Mouse (Mus musculus) kidney, adult 9 months (tissue): ENCODE measurements at regions not wholly inside any gene's neighbourhood (a gene's known extent, or its start where the extent isn't known, plus 50 kb on each side); places are given as distances from the start of the nearest gene placed in this dataset.

ENCODE experiments used
- DNase-seq: peaks from one replicate; pipeline ENCODE4 v3.0.0; 2022

GRCm38 (mm10) chr9:12492890-12493618 is 752.6 kb downstream of the Jrkl start:
- no peak for DNase-seq

DNA sequence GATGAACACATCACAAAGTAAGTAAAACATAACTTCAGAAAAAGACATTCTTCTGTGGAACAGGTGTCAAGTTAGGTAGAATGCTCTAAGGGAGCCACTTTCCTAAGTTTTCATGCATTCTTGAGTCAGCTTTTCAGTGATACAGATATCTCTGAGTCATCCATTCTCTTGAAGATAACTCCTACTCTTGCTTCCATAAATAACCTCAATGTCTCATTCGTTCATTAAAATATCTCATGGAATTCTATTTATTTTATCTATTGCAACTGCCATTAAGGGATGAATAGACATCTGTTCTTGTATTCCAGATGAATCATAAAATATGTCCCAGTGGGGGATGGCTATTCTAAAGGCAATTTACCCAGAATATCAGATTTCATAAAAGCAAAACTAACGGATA is 787.8 kb downstream of the Jrkl start:
- no peak for DNase-seq

GRCm38 (mm10) chr9:12456695-12457094 is 788.9 kb downstream of the Jrkl start:
- no peak for DNase-seq

GRCm38 (mm10) chr9:12434171-12434570 is 811.5 kb downstream of the Jrkl start:
- DNase-seq, result no peak

- DNase-seq, result no peak
These were observed 823.7 kb downstream of the Jrkl start for GRCm38 (mm10) chr9:12421906-12422305.

- no peak for DNase-seq
These were observed 837.1 kb downstream of the Jrkl start for GRCm38 (mm10) chr9:12408500-12408899.

DNA sequence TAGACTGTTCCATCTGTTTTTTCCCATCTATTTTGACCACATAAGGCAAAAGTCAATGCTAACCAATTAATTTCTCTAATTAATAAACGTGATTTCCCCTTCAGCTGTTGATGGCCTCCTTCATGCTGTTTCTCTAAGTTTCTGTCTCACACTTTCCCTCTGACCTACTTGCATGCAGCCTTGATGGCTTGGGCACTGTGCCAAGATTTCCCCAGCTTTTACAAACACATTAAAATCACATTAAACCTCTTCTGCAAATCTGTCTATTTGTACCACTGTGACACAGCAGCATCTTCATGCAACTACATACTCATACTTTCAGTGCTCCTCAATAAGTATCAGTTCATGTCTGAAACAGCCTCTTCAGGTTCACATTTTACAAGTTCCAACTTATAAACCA is 841.4 kb downstream of the Jrkl start:
- DNase-seq, result no peak

DNA sequence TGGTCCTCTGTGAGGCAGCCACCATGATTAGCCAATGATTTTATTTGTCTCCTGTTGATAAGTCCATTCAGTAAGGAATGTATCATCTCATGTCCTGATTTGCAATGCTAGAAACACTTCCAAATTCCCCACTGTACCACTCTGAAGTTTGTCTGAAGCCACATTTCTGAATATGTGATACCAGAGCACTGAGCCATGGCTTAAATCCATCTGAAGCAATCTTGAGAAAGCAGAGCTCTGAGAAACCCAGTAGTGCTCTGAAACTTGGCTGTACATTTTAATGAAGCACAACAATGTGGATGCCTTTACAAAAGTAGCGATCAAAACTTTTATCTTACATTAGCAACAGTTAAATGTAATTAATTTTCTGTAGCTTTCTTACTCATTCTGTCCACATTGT is 850.0 kb downstream of the Jrkl start:
- DNase-seq, result no peak

DNA sequence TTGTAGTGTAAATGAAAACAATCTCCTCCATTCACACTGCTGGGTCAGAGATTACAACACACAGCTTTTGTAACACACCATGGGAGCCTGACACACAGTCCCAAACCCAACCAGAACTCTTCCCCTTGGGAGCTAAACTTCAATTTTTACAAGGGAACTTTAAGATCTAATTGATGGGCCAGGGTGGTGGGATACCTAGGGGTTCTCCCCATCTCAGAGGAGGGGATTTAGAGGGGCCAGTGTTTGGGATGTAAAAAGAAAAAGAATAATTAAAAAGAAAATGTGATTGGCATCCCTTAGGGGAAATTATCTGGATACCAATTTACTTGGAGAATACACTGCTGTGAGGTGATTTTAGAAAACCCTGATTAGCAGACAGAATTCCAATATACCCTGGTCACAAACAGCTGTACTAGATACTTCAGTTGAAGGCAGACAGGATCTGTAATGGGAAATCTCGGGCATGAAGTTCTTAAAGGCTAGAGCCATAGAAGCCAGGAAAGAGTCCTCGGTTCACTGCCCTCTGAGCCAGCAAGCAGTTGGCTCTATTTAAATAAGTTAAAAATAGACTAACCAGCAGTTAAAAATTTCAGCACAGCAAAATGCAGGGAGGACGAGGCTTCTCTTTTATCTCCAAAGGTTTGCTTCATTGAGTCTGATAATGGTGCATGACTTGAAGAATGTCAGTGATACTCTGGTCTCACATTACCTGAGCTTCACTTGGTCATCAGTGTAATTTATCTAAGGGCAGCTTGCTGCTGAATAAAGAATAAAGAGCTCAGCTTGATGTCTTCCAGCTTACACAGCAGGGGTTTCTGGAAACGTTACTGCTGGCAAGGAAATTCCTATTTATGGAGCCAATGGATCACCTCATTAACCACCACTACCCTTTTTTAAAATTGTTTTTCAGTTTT is 864.6 kb downstream of the Jrkl start:
- DNase-seq, result peak; percentile 65

DNA sequence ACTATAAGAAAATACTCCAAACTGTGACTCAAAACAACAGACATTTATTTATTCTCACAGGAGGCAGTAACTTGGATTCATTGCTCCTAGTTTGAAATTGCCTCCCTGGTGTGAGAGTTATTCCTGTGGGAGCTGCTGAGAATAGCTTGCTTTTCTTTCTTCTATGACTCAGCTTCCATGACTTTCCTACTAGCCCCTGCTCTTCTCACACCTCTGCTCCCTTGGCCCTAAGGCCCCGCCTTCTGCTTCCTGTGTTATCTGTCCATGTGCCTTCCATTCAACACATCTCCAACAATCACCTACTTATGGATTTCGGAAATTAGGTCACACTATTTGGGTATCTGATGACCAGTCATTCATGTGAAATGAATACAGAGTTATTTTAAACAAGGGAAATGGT is 865.6 kb downstream of the Jrkl start:
- DNase-seq, result no peak

GRCm38 (mm10) chr9:12344296-12344695 is 901.3 kb downstream of the Jrkl start:
- peak; percentile 3 for DNase-seq

GRCm38 (mm10) chr9:12341453-12341852 is 904.2 kb downstream of the Jrkl start:
- no peak for DNase-seq

DNA sequence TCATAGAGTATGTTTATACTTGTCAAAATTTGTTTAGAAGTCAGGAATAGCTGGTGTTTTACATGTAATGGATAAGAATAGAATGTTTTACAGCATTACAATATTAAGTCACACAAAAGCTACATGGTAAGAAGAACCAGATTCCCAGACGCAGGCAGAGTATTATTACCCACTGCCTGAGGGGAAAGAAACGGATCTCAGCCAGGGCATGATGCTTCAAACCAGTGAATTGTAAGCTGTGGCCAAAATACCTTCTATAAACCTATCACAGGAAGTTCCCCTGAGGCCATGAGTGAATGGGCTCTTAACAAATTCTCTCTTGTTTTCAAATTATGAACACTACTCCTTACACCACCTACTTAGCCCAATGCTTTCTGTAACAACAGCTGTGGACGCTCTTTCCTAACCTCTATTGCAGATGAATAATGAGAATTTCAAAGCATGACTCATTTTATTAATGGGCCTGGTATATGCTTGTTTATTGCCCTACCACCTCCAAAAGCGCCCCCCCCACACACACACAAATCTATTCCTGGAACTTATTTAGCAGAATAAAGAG is 932.0 kb downstream of the Jrkl start:
- no peak for DNase-seq

DNA sequence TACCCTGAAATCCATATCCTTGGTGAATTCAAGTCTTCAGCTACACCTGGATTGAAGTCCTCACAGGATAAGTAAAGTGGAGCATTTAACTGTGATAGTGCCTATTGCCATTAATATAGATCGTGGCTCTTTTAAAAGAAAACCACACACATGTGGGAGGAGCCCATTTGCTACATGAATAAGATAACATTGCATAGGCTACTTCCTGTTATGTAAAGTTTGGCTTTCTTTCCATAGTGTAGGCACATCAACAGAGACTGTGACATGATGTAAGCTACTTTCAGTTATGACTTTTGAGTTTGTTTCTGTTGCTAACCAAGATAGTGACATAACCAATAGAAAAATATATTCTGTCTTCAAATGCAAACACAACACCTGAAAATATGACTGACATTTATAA is 932.6 kb downstream of the Jrkl start:
- no peak for DNase-seq
